Mouse (Mus musculus) layer of hippocampus, postnatal 10 days (tissue): Measurements from ENCODE around the gene Akap5. TPM values are rescaled to one million over a fixed set of nuclear protein-coding genes. Genes with fewer than 3 reads are reported as not detected.
A peak's percentile ranks its signal among the peaks of the same experiment; 100 is the strongest.

Experiments
- DNase-seq, 2 experiments: peaks; one replicate each; pipeline ENCODE4 v3.0.0; 2021; ENCODE audit warnings: low spot score in 2 of 2
- total RNA-seq, 2 experiments: library from RNA; stranded (reverse); gene quantifications; 2 replicates each; pipeline ENCODE4 v1.2.3; 2021

The Akap5 gene
- total RNA-seq, 2 experiments from 2014 or later: 48.9 to 52.7 TPM

DNA sequence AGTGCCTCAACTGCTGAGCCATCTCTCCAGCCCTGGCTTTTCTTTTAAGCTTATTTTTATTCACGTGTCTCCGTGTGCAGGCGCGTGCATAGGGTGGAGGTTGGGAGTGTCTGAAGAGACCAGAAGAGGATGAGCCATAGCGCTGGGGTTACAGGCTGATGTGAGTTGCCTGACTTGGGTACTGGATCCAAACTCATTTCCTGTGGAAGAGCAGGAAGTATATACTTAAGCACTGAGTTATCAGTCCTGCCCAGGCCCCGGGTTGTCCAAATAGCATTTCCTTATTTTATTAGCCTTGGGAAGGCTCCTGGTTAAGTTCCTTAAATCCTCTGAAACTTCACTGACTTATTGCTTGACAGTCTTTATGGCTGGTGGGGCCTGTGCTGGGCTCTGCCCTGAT, 14.7 kb upstream of the Akap5 start:
- no peak for DNase-seq

DNA sequence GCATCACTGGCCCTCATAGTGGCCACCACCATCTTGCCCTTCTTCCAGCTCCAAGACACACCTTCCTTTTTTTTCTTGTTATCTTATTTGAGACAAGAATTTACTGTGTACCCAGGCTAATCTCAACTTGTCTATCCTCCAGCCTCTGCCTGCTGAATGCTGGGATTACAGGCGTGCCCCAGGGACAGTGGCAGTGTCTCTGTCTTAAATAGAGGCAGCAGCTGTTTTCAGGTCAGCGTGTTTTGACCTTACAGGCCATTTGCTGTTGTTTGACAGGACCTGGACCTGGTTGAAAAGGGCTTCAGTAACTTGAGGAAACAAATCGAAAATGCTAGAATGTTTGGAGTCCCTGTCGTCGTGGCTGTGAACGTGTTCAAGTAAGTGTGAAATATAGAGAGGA, 14.1 kb upstream of the Akap5 start:
- no peak for DNase-seq

DNA sequence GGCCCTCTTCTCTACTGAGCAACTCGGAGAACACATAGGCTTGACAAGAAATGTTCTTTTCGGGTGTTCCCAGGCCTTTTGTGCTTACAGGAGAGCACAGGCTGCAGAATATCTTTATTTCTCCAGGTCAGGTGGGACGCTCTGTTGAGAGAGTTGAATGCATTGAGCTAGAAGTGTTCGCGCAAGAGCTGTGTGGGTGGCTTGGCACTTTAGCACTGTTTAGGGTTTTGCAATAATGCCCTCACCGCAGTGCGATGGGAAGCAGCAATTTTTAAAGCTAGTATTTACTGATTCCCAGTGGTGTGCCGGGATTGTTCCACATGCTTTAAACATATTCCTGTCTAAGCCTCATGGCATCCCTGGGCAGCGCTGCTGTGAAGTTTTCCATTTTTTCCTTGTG, 13.5 kb upstream of the Akap5 start:
- no peak for DNase-seq

DNA sequence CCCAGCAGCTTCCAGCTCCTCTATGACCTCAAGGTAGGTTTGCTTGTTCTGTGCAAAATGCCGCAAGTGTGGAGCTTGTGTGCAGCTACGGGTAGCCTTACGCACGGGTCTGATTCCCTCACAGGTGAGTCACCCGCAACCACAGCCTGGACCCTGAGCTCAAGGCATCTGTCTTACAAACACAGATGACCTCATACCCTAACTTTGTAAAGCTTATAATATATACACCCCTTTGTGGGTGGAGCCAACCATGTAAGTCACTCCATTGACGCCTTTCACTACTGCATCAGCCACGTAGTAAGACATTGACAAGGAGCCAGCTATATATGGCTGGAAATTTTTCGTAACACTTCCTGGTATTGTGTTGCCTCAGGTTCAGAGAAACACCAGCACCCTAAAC, 12.7 kb upstream of the Akap5 start:
- no peak for DNase-seq

DNA sequence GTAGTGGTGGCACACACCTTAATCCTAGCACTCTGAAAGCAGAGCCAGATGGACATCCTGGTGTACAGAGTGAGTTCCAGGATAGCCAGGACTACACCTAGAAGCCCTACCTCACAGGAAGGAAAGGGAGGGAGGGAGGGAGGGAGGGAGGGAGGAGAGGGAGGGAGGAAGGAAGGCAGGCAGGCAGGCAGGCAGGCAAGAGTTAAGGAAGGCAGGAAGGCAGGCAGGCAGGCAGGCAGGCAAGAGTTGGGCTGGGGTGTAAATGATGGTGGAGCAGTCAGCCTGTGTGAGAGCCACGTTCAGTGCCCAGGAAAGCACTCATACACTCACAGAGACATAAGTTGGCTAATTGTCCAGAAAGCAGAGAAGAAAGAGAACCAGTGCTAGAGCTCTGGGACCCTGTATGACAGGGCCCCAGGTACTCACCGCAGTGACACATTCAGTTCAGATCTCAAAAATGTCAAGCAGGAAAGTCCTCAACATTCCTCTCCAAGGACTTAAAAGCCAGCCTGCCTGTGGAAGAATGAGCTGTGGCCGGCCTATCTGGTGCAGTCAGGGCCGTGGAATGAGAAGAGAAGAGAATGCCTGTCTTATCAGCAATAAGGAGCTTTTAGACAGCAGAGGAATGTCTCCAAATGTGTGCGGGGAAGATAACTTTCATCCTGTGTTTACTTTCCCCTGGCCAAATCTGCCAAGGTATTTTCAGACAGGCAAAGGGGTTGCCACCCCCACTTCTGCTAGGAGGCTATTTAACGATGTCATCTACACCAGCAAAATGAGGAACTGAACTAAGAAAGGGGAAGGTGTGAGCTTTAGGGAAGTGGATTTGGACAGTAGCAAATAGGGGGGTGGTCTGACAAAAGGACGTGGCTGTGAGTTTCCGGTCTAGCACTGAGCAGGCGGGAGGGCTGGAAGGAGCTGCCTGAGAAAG, 6.1 kb upstream of the Akap5 start:
- no peak for DNase-seq

DNA sequence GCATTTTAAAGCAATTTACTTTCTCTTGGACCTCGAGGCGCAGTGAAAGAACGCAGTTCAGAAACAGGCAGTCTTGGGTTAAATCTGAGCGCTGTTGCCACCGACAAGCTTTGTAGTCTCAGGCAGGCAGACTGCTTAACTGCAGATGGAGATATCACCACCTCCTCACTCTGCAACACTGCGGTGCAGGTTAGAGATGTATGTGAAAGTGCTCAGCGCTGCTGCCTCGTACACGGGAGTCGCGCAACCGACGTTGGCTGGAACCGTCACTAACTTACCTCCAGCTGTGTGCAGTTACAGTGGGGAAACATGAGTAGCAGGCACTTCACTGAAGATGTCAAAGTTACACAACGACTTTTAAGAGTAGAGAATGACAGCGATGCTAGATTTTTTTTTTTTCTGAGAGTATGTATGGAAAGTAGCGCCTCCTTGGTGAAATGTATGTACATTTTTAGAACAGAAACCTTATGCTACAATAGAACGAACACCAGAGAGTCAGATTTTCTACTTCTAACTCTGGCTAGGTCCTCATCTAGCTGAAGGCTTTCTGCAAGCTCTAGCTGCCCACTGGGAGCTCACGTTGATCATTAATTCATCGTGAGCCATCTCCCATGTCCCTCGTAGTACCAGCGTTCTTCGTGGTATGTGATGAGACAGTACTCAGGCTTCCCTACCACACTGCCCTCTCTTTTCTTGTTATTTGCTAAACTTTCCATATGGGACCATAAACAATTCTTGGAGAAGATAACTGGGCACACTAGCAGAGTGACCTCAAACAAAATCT, 1.9 kb downstream of the Akap5 start:
- no peak for DNase-seq

DNA sequence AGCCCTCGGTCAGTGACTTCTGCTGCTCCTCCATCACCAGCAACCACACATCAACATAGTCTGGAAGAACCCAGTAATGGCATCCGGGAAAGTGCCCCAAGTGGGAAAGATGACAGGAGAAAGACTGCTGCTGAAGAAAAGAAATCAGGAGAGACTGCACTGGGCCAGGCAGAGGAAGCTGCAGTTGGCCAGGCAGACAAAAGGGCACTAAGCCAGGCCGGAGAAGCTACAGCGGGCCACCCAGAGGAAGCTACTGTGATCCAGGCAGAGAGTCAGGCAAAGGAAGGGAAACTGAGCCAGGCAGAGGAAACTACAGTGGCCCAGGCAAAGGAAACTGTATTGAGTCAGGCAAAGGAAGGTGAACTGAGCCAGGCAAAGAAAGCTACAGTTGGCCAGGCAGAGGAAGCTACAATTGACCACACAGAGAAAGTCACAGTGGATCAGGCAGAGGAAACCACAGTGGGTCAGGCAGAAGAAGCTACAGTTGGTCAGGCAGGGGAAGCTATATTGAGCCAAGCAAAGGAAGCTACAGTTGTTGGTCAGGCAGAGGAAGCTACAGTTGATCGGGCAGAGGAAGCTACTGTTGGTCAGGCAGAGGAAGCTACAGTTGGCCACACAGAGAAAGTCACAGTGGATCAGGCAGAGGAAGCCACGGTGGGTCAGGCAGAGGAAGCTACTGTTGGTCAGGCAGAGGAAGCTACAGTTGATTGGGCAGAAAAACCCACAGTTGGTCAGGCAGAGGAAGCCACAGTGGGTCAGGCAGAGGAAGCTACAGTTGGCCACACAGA, 4.1 kb downstream of the Akap5 start:
- DNase-seq: no peak

DNA sequence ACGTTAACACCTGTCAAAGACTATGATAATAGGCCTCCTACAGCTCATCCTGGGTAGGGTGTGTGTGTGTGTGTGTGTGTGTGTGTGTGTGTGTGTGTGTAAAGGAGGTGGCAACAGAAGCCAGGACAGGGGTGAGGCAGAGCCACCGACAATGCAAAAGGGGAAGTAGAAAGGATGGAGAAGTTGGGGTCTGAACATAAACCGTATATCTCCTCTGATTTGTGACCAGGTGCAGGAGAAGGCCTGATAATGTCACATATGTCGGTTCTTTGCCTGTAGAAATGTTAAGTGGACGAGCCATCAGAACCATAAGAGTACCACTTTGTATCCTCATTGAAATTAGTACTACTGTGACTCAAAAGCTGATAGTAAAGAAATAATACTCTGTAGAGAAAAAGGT, 9.0 kb downstream of the Akap5 start:
- DNase-seq: no peak

DNA sequence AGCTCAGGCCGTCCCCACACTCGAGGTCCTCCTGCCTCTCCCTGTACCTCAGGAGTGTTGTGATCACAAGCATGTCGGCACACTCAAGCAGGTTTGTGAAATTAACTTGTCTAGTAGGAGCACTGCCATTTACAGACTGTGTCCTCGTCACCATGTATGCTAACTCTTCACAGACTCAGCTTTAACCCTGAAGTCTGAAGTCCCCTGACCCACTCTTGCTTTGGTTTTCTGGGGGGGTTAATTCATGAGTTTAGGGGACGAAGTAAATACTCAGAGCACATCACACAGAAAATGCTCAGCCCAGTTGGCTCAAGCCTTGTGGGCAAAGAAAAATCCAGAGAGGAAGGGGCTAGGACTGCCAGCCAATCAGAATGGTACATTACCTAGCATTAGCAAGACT, 10.9 kb downstream of the Akap5 start:
- no peak for DNase-seq

DNA sequence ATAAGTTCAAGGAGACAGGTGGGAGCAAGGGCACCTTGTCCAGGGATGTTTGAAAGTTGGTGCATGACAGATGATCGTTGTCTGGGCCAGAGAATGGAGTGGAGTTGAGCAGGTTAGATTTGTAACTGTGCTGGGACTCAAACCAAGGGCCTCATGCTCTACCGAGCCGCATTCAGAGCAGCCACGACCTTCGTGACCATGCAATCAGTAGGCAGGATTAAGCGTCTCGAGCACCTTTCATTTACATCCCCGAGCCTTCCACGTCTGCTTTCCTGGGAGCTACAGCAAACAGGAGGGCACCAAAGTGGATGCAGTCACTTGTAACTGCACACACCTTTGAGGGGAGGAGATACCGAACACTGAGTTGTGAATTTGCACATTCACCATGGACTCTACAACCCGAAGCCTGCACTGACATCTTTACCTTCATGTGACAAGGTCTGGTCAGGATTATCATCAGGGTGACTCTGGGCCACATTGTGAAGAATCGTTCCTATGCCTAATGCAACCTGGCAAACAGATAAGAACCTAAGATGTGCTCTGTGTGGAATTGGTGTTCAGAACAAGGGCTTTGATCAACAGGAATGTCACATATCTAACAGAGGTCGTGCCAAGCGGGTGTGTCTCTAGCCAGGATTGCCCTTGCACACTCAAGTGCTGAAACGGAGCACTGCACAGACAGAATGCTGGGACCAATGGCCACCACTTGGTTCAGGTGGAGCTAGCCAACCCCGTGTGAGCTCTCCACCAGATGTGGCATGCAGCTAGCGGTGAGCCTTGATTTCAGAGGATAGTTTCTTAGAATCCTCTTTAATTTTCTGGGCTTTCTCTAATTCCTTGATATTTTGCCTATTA, 11.6 kb downstream of the Akap5 start:
- no peak for DNase-seq

DNA sequence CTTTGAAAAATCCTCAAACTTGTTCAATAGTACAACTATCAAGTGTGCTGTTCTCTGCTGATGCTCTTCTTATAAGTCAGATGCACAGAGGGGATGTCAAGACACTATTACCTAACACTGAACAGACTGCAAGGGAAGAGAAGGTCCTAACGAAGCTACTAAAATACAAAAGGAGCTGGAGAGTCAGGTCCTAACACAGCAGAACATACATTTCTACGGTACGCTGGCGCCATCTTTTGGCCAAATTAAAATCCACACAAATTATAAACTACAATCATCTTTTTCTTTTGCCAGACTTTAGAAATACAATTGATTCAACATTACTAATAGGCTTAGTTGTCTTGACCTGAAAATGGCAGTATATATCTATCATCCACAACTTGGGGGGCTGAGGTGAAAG, 16.4 kb downstream of the Akap5 start:
- peak; percentile 64 to 71 for DNase-seq

DNA sequence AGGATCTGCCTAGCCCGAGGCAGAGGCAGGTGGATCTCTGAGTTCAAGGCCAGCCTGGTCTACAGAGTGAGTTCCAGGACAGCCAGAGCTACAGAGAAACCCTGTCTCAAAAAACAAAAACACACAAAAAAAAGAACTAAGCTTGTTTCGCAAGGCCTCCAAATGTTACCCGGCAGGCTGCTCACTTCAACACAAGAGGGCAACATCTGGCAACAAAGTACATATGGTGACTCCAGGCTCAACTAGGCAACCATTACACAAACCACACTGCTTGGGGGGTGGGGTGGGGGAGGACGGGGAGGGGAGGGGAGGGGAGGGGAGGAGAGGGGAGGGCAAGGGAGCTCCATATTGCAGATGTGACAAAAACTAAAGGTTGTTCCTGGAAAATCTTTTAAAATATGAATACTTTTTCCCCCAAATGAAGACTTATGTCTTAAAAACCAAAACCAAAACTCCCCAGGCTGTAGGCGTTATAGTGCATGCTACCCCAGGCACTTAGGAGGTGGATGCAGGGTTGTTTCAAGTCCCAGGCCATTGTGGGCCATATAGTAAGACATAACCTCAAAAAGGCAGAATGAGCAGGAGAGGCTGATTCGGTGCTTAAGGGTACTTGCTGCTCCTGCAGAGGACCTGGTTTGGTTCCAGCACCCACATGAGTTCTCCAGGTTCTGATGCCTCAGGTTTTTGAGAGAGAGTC, 21.2 kb downstream of the Akap5 start:
- DNase-seq: no peak

DNA sequence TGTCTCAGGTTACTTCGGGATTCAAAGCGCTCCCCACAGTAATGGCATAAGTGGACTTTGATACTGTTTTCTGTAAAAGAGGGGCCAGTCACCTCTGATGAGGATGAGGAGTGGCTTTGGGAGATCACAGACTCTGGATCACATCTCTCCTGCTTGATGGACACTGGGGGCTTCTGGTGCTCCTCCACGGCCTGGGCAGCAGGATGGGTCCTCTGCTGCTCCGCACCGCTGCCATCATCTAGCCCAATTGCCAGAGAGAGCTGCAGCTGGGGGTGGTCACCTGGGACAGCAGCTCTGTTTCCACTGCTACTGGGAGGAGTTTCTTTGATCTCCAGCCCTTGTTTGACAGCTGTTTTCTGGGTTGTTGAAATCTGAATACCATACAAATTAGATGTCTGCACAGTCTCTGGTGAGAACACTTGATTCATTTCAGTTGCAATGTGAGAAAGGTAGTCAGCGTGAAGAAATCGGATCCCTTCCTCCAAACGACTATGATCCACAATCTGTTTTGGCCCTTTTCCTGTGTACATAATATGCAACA, 25.1 kb downstream of the Akap5 start:
- DNase-seq: no peak

DNA sequence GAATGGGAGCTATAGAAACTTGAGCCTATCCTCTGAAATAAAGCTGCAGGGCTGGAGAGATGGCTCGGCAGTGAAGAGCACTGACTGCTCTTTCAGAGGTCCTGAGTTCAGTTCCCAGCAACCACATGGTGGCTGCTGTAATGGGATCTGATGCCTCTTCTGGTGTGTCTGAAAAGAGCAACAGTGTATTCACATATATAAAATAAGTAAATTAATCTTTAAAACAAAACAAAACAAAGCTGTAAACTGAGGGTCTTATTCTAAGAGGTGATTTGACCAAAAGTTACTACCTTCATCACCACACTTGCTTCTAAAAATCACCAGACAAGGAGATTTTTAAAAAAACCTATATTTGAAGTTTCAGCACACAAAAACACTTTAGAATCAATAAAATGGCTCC, 36.2 kb downstream of the Akap5 start:
- DNase-seq: no peak

DNA sequence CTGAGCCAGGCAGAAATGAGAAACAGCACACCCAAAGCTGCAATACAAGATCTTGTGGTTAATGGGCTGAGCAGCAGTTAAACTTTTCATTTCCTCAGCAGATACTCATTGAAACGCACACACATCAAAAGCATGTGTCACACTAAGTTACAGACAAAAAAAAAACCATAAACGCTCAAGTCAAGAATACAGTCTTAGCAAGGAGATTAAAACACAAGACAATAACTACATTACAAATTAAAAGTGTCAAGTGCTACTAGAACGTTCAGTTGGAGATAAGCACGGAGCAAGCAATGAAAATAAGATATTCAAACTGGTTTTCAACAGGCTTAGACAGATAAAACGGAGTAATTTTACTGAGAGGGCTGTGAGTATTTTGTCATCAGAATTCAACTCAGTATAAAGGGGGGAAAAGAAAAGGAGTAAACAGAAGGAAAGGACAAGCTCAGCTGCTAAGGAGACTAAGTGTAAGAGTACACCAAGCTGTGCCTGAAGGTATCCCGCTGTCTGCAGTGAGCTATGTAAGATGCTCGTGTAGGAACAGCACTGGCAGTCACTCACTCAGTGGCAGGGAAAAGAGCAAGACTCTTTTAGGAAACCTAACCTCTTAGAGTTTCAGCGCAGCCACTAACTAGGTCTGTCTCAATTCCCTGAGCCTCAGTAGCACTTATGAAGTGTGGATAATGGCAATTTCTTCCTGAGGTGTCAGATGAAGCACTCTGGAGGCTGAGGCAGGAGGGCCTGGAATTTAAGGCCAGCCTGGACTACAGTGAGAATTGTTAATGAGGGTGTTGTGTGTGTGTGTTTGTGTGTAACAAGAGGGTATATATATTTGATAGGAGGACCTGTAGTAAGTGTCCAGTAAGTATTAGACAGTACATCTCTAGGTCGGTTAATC, 37.0 kb downstream of the Akap5 start:
- DNase-seq: no peak

DNA sequence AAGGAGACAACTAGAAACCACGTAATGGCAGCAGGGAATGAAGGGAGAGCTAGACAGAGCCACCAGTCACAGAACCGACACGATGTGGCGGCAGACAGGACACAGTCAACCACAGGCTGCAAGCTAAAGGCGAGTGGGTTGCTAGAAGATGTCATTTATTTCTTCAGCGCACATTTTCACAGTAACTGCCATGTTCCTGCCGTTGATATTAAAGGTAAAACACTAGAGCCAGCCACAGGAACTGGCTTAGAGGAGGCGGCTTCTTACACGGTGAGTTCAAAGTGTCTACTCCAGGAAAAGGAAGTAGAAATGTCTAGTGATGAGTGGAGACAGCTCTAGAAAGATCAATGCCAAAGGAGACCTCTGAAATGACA, 37.6 kb downstream of the Akap5 start:
- DNase-seq: no peak

DNA sequence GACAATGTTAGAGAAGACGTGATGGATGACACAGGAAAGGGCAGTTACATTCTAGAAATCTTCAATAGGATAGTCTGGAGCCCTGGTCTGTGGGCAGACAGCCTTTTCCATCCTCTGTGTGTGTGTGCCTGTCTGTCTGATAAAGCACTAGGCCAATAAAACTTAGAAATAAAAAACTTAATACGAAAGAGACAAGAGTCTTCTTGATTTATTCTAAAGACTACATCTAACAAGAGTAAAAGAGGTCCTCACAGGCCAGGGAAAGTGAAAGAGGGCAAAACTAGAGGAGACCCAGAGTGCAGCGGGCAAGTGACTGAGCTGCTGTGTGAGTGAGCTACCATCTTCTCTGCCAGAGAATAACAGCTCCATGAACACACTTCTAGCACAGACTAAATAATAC, 41.6 kb downstream of the Akap5 start:
- DNase-seq: no peak

DNA sequence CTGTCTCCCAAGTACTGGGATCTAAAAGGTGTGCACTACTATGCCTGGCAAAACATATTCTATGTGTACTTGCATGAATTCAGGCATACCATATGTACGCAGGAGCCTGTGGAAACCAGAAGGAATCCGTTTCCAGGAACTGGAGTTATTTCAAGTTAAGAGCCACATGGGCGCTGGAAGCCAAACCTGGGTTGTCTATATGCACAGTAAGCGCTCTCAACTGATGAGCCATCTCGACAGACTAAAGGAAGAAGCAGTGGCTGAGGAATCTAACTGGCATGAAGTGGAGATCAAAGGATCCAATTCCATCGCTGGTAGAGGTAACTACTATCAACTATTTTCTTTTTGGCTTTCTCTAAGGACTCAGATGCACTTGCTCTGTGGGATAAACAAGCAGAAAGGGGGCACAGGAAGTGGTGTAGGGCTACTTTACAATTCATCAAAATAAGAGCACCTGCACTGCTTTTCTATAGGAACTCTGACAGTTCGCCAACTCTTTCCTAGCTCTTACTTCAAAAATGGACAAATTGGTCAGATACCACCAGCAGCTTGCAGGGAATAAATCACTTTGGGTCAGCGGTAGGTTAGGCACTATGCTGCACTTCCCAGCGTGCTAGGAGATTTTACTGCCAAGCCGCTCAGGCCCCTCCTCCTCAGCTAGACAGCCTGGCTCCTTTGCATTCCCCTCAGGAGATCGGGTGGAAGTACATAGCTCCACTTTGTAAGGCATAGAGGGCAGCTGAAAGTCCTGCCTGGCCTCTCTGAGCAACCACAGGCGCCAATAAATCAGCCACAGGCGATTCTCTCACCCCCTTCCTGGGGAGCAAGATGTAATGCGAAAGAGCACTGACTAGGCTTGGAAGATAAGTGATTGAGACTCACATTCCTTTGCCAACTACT, 42.7 kb downstream of the Akap5 start:
- DNase-seq: no peak
